Mouse (Mus musculus) layer of hippocampus, adult 8-10 months (tissue): Measurements from ENCODE around the gene AI481877. TPM values are rescaled to one million over a fixed set of nuclear protein-coding genes. Genes with fewer than 3 reads are reported as not detected.
"Not testable (repeated sequence)": the region's sequence is repeated elsewhere in the genome, so short reads cannot be mapped to it uniquely, and the experiment has no call there.

Experiments
- DNase-seq, 2 experiments: peaks; one replicate each; pipeline ENCODE4 v3.0.0; 2022; ENCODE audit warnings: low spot score in 2 of 2
- total RNA-seq, 4 experiments: library from RNA; stranded (reverse); gene quantifications; 2 replicates each; pipeline ENCODE4 v1.2.4; 2022

Gene AI481877
- total RNA-seq: not detected

GRCm38 (mm10) chr4:59138507-59139033, at the start of gene AI481877:
AI481877 (minus strand) TSS chr4:59138983.
- DNase-seq: not testable (repeated sequence)

- DNase-seq: no peak
Measured at GRCm38 (mm10) chr4:59188474-59188801, 49.7 kb upstream of the AI481877 start.

GRCm38 (mm10) chr4:59187289-59187688, 48.5 kb upstream of the AI481877 start:
- peak in 1 of 2 experiments; percentile 36 for DNase-seq

- DNase-seq: no peak
Measured at GRCm38 (mm10) chr4:59185671-59186070, 46.9 kb upstream of the AI481877 start.

- no peak for DNase-seq
Measured at GRCm38 (mm10) chr4:59181320-59182271, 42.8 kb upstream of the AI481877 start.

GRCm38 (mm10) chr4:59177566-59177965, 38.8 kb upstream of the AI481877 start:
- no peak for DNase-seq

- DNase-seq: no peak
Measured at GRCm38 (mm10) chr4:59175929-59176328, 37.1 kb upstream of the AI481877 start.

GRCm38 (mm10) chr4:59175003-59175402, 36.2 kb upstream of the AI481877 start:
- DNase-seq: no peak

GRCm38 (mm10) chr4:59173181-59173922, 34.6 kb upstream of the AI481877 start:
- no peak for DNase-seq

- DNase-seq: no peak
Measured at GRCm38 (mm10) chr4:59172616-59173015, 33.8 kb upstream of the AI481877 start.

GRCm38 (mm10) chr4:59169981-59170380, 31.2 kb upstream of the AI481877 start:
- no peak for DNase-seq

- no peak for DNase-seq
Measured at GRCm38 (mm10) chr4:59167251-59167847, 28.6 kb upstream of the AI481877 start.

GRCm38 (mm10) chr4:59164034-59164433, 25.3 kb upstream of the AI481877 start:
- no peak for DNase-seq

GRCm38 (mm10) chr4:59160959-59161670, 22.3 kb upstream of the AI481877 start:
- no peak for DNase-seq

- no peak for DNase-seq
Measured at GRCm38 (mm10) chr4:59160289-59160688, 21.5 kb upstream of the AI481877 start.

- DNase-seq: no peak
Measured at GRCm38 (mm10) chr4:59157654-59158053, 18.9 kb upstream of the AI481877 start.

- no peak for DNase-seq
Measured at GRCm38 (mm10) chr4:59156897-59157592, 18.3 kb upstream of the AI481877 start.

- no peak for DNase-seq
Measured at GRCm38 (mm10) chr4:59151953-59152352, 13.2 kb upstream of the AI481877 start.

- no peak for DNase-seq
Measured at GRCm38 (mm10) chr4:59150907-59151306, 12.1 kb upstream of the AI481877 start.

- DNase-seq: no peak
Measured at GRCm38 (mm10) chr4:59149043-59149442, 10.3 kb upstream of the AI481877 start.
